Mouse (Mus musculus) limb, embryonic 15.5 days (tissue): ENCODE measurements around the gene Pgc. TPM values are rescaled to one million over a fixed set of nuclear protein-coding genes. Genes with fewer than 3 reads are reported as not detected.

Experiments used
- ATAC-seq: fragments of 200-750 bp; cut with Nextera tagmentation; 2 replicates; pipeline ENCODE4 v1.8.0; 2017; ENCODE audit warnings: low read depth, moderate TSS enrichment; ENCODE audit not compliant: insufficient number of reproducible peaks, low FRiP score, low TSS enrichment
- H3K27ac ChIP-seq: fragments of 300-500 bp; sonication (generic); 2 replicates; pipeline ENCODE4 v1.5.1; 2015; ENCODE audit warnings: moderate library complexity, mild to moderate bottlenecking, inconsistent platforms
- H3K27me3 ChIP-seq: fragments of 300-500 bp; sonication (generic); 2 replicates; pipeline ENCODE4 v1.6.1; 2015; ENCODE audit warnings: inconsistent platforms
- H3K36me3 ChIP-seq: fragments of 300-500 bp; sonication (generic); 2 replicates; pipeline ENCODE4 v1.6.1; 2015; ENCODE audit warnings: inconsistent platforms
- H3K4me1 ChIP-seq: fragments of 300-500 bp; sonication (generic); 2 replicates; pipeline ENCODE4 v1.6.1; 2015; ENCODE audit warnings: inconsistent platforms
- H3K4me2 ChIP-seq: fragments of 300-500 bp; sonication (generic); 2 replicates; pipeline ENCODE4 v1.6.1; 2015; ENCODE audit warnings: mild to moderate bottlenecking, inconsistent platforms
- H3K4me3 ChIP-seq: fragments of 300-500 bp; sonication (generic); 2 replicates; pipeline ENCODE4 v1.5.1; 2015; ENCODE audit warnings: mild to moderate bottlenecking, inconsistent platforms
- H3K9ac ChIP-seq: fragments of 300-500 bp; sonication (generic); 2 replicates; pipeline ENCODE4 v1.6.1; 2015; ENCODE audit warnings: inconsistent platforms
- H3K9me3 ChIP-seq: fragments of 300-500 bp; sonication (generic); 2 replicates; pipeline ENCODE4 v1.6.1; 2016; ENCODE audit warnings: inconsistent platforms
- WGBS: fragments of 180-500 bp; shearing (Covaris S2); methylation state at CpG from one replicate; pipeline ENCODE4 v1.1.7; 2015; 5-methylcytosine and 5-hydroxymethylcytosine counted together
- polyA plus RNA-seq: library from polyadenylated mRNA; unstranded; fragments of >200 nt; fragmentation: Nextera tagmentation; extraction: Ambion mirVana; gene quantifications from 2 replicates; pipeline ENCODE4 v1.2.1, GENCODE M21; 2015

The Pgc gene
- polyA plus RNA-seq, 1 experiment from 2014 or later: 0.10 TPM

- H3K4me2 ChIP-seq: no peak overlapping the region
- peaks cover 16% of the 10 kb centered on the region for H3K4me1 ChIP-seq
- no peak overlapping the region for H3K4me3 ChIP-seq
- H3K9me3 ChIP-seq: no peaks in the 10 kb centered on the region
- WGBS: 83% methylated on average over 7 of the region's 7 CpGs
- ATAC-seq: no peak
- H3K9ac ChIP-seq: no peak overlapping the region
- H3K36me3 ChIP-seq: 0 out of 2 replicates have a peak, but pooled peaks cover under 1% of the 10 kb centered on the region
- H3K27ac ChIP-seq: no peak overlapping the region
- no peaks in the 10 kb centered on the region for H3K27me3 ChIP-seq
These were observed 30.5 kb downstream of the Pgc start for GRCm38 (mm10) chr17:47757056-47757610.

- H3K36me3 ChIP-seq: no peaks in the 10 kb centered on the region
- ATAC-seq: no peak
- WGBS: 74% methylated on average over 15 of the region's 15 CpGs
- peaks cover 33% of the 10 kb centered on the region for H3K4me1 ChIP-seq
- H3K4me2 ChIP-seq: no peak overlapping the region
- no peak overlapping the region for H3K9ac ChIP-seq
- no peak overlapping the region for H3K27ac ChIP-seq
- H3K9me3 ChIP-seq: no peaks in the 10 kb centered on the region
- no peak overlapping the region for H3K4me3 ChIP-seq
- no peaks in the 10 kb centered on the region for H3K27me3 ChIP-seq
These were observed 33.2 kb downstream of the Pgc start for GRCm38 (mm10) chr17:47759702-47760410.

- 75% methylated on average over 7 of the region's 7 CpGs for WGBS
- Histone ChIP-seq H3K4me2 (no peak overlapping the region), H3K9ac (no peak overlapping the region), H3K27ac (peak overlapping the region; percentile 80), H3K9me3 (no peaks in the 10 kb centered on the region), H3K4me3 (no peak overlapping the region), H3K4me1 (peaks cover 33% of the 10 kb centered on the region), H3K27me3 (no peaks in the 10 kb centered on the region), H3K36me3 (no peaks in the 10 kb centered on the region)
- ATAC-seq: no peak
These were observed 35.4 kb downstream of the Pgc start for GRCm38 (mm10) chr17:47762028-47762427.

- H3K9ac ChIP-seq: no peak overlapping the region
- 67% methylated on average over 13 of the region's 13 CpGs for WGBS
- no peak overlapping the region for H3K4me3 ChIP-seq
- H3K9me3 ChIP-seq: no peaks in the 10 kb centered on the region
- H3K27me3 ChIP-seq: no peaks in the 10 kb centered on the region
- peaks cover 33% of the 10 kb centered on the region for H3K4me1 ChIP-seq
- H3K4me2 ChIP-seq: no peak overlapping the region
- peak overlapping the region; percentile 80 for H3K27ac ChIP-seq
- ATAC-seq: peak; percentile 69
- no peaks in the 10 kb centered on the region for H3K36me3 ChIP-seq
These were observed 36.1 kb downstream of the Pgc start for GRCm38 (mm10) chr17:47762518-47763340.

GRCm38 (mm10) chr17:47765986-47766385, 39.3 kb downstream of the Pgc start:
- 58% methylated on average over 4 of the region's 4 CpGs for WGBS

GRCm38 (mm10) chr17:47766407-47767043, 39.9 kb downstream of the Pgc start:
- H3K36me3 ChIP-seq: no peaks in the 10 kb centered on the region
- no peak for ATAC-seq
- H3K27ac ChIP-seq: no peak overlapping the region
- no peak overlapping the region for H3K9ac ChIP-seq
- no peaks in the 10 kb centered on the region for H3K9me3 ChIP-seq
- no peak overlapping the region for H3K4me2 ChIP-seq
- H3K4me1 ChIP-seq: peaks cover 21% of the 10 kb centered on the region
- H3K27me3 ChIP-seq: no peaks in the 10 kb centered on the region
- H3K4me3 ChIP-seq: no peak overlapping the region
- 85% methylated on average over 6 of the region's 6 CpGs for WGBS

More at GRCm38 (mm10) chr17:47765986-47766385, 39.3 kb downstream of the Pgc start:
- H3K4me1 ChIP-seq: peaks cover 21% of the 10 kb centered on the region
- no peak overlapping the region for H3K4me2 ChIP-seq
- no peak overlapping the region for H3K9ac ChIP-seq
- H3K4me3 ChIP-seq: no peak overlapping the region
- no peak overlapping the region for H3K27ac ChIP-seq
- no peaks in the 10 kb centered on the region for H3K9me3 ChIP-seq
- no peak for ATAC-seq
- H3K27me3 ChIP-seq: no peaks in the 10 kb centered on the region
- no peaks in the 10 kb centered on the region for H3K36me3 ChIP-seq

GRCm38 (mm10) chr17:47767081-47767455, 40.4 kb downstream of the Pgc start:
- WGBS: 77% methylated on average over 2 of the region's 2 CpGs
- Histone ChIP-seq H3K27ac (no peak overlapping the region), H3K36me3 (no peaks in the 10 kb centered on the region; the same call in 1 of the 2 replicates), H3K4me1 (peaks cover 21% of the 10 kb centered on the region), H3K27me3 (no peaks in the 10 kb centered on the region), H3K9me3 (no peaks in the 10 kb centered on the region), H3K9ac (no peak overlapping the region), H3K4me3 (no peak overlapping the region), H3K4me2 (no peak overlapping the region)
- ATAC-seq: no peak

- H3K4me1 ChIP-seq: peaks cover 17% of the 10 kb centered on the region
- no peaks in the 10 kb centered on the region for H3K9me3 ChIP-seq
- H3K9ac ChIP-seq: no peak overlapping the region
- no peak for ATAC-seq
- 50% methylated on average over 14 of the region's 17 CpGs for WGBS
- no peaks in the 10 kb centered on the region for H3K27me3 ChIP-seq
- no peak overlapping the region for H3K4me3 ChIP-seq
- H3K27ac ChIP-seq: no peak overlapping the region
- no peaks in the 10 kb centered on the region; the same call in 1 of the 2 replicates for H3K36me3 ChIP-seq
- no peak overlapping the region for H3K4me2 ChIP-seq
These were observed 41.0 kb downstream of the Pgc start for GRCm38 (mm10) chr17:47767456-47768141.

- Histone ChIP-seq H3K4me3 (no peak overlapping the region), H3K4me2 (no peak overlapping the region), H3K4me1 (peaks cover 12% of the 10 kb centered on the region), H3K36me3 (no peaks in the 10 kb centered on the region; the same call in 1 of the 2 replicates), H3K27ac (no peak overlapping the region), H3K9me3 (no peaks in the 10 kb centered on the region), H3K9ac (no peak overlapping the region), H3K27me3 (no peaks in the 10 kb centered on the region)
- no peak for ATAC-seq
- 46% methylated on average over 12 of the region's 12 CpGs for WGBS
These were observed 42.1 kb downstream of the Pgc start for GRCm38 (mm10) chr17:47768707-47769276.

GRCm38 (mm10) chr17:47769389-47770299, 43.0 kb downstream of the Pgc start:
- no peak overlapping the region for H3K27ac ChIP-seq
- H3K27me3 ChIP-seq: no peaks in the 10 kb centered on the region
- WGBS: 79% methylated on average over 11 of the region's 11 CpGs

More at GRCm38 (mm10) chr17:47769389-47770299, 43.0 kb downstream of the Pgc start:
- Histone ChIP-seq H3K9me3 (no peaks in the 10 kb centered on the region), H3K4me3 (no peak overlapping the region), H3K36me3 (no peaks in the 10 kb centered on the region; the same call in 1 of the 2 replicates), H3K4me2 (no peak overlapping the region), H3K9ac (no peak overlapping the region), H3K4me1 (peaks cover 14% of the 10 kb centered on the region)
- ATAC-seq: no peak
